Mouse (Mus musculus): ENCODE data around the gene Mpo.
A peak's percentile ranks its signal among the peaks of the same experiment; 100 is the strongest.

Mpo gene

GRCm38 (mm10) chr11:87793460-87793859 is at the start of gene Mpo:
TSS of gene Mpo (plus strand) at chr11:87793581.
- no peak for DNase-seq

GRCm38 (mm10) chr11:87743691-87744090 is 49.7 kb upstream of the Mpo start:
- no peak for DNase-seq

- no peak for DNase-seq
These were observed 48.4 kb upstream of the Mpo start for GRCm38 (mm10) chr11:87744964-87745363.

- DNase-seq, result no peak
These were observed 47.5 kb upstream of the Mpo start for GRCm38 (mm10) chr11:87745632-87746555.

- DNase-seq, result no peak
These were observed 46.1 kb upstream of the Mpo start for GRCm38 (mm10) chr11:87747312-87747711.

- peak; percentile 61 for DNase-seq
These were observed 45.7 kb upstream of the Mpo start for GRCm38 (mm10) chr11:87747716-87748115.

GRCm38 (mm10) chr11:87748132-87749119 is 45.0 kb upstream of the Mpo start:
- no peak for DNase-seq

GRCm38 (mm10) chr11:87749192-87750042 is 44.0 kb upstream of the Mpo start:
- peak; percentile 89 for DNase-seq

- no peak for DNase-seq
These were observed 43.3 kb upstream of the Mpo start for GRCm38 (mm10) chr11:87750043-87750421.

GRCm38 (mm10) chr11:87750521-87750920 is 42.9 kb upstream of the Mpo start:
- no peak for DNase-seq

GRCm38 (mm10) chr11:87751031-87751430 is 42.4 kb upstream of the Mpo start:
- DNase-seq, result no peak

- no peak for DNase-seq
These were observed 41.9 kb upstream of the Mpo start for GRCm38 (mm10) chr11:87751491-87751966.

- no peak for DNase-seq
These were observed 41.1 kb upstream of the Mpo start for GRCm38 (mm10) chr11:87752307-87752706.

- DNase-seq, result no peak
These were observed 40.1 kb upstream of the Mpo start for GRCm38 (mm10) chr11:87753255-87753654.

- no peak for DNase-seq
These were observed 39.4 kb upstream of the Mpo start for GRCm38 (mm10) chr11:87753891-87754501.

- no peak for DNase-seq
These were observed 38.8 kb upstream of the Mpo start for GRCm38 (mm10) chr11:87754603-87755002.

GRCm38 (mm10) chr11:87755360-87756017 is 37.9 kb upstream of the Mpo start:
- peak; percentile 89 for DNase-seq

- peak; percentile 61 for DNase-seq
These were observed 37.0 kb upstream of the Mpo start for GRCm38 (mm10) chr11:87756251-87756820.

GRCm38 (mm10) chr11:87757001-87757954 is 36.1 kb upstream of the Mpo start:
- no peak for DNase-seq

Data from layer of hippocampus, adult 9-11 months (tissue).